Mouse (Mus musculus) embryonic facial prominence, embryonic 12.5 days (tissue): ENCODE measurements at regions not wholly inside any gene's neighbourhood (a gene's known extent, or its start where the extent isn't known, plus 50 kb on each side); places are given as distances from the start of the nearest gene placed in this dataset.
A peak's percentile ranks its signal among the peaks of the same experiment; 100 is the strongest.

ENCODE experiments used
- ATAC-seq: fragments of 200-750 bp; cut with Nextera tagmentation; 2 replicates; pipeline ENCODE4 v1.8.0; 2017; ENCODE audit not compliant: insufficient number of reproducible peaks, insufficient read depth, low FRiP score, low TSS enrichment
- H3K27ac ChIP-seq: fragments of 300-500 bp; sonication (generic); 2 replicates; pipeline ENCODE4 v1.5.1; 2016; ENCODE audit warnings: mild to moderate bottlenecking
- H3K27me3 ChIP-seq: fragments of 300-500 bp; sonication (generic); 2 replicates; pipeline ENCODE4 v1.6.1; 2016; ENCODE audit warnings: mild to moderate bottlenecking, moderate library complexity
- H3K36me3 ChIP-seq: fragments of 300-500 bp; sonication (generic); 2 replicates; pipeline ENCODE4 v1.6.1; 2016; ENCODE audit warnings: mild to moderate bottlenecking
- H3K4me1 ChIP-seq: fragments of 300-500 bp; sonication (generic); 2 replicates; pipeline ENCODE4 v1.6.1; 2016
- H3K4me2 ChIP-seq: fragments of 300-500 bp; sonication (generic); replicated peaks from 2 replicates; pipeline ENCODE4 v1.6.1; 2016; ENCODE audit warnings: mild to moderate bottlenecking, moderate library complexity
- H3K4me3 ChIP-seq: fragments of 300-500 bp; sonication (generic); 2 replicates; pipeline ENCODE4 v1.5.1; 2016; ENCODE audit warnings: mild to moderate bottlenecking
- H3K9ac ChIP-seq: fragments of 300-500 bp; sonication (generic); 2 replicates; pipeline ENCODE4 v1.6.1; 2016; ENCODE audit warnings: mild to moderate bottlenecking, moderate library complexity
- H3K9me3 ChIP-seq: fragments of 300-500 bp; sonication (generic); 2 replicates; pipeline ENCODE4 v1.6.1; 2016; ENCODE audit warnings: mild to moderate bottlenecking, moderate library complexity
- WGBS: fragments of 180-500 bp; shearing (Covaris S2); methylation state at CpG from one replicate; pipeline ENCODE4 v1.1.7; 2016; 5-methylcytosine and 5-hydroxymethylcytosine counted together

DNA sequence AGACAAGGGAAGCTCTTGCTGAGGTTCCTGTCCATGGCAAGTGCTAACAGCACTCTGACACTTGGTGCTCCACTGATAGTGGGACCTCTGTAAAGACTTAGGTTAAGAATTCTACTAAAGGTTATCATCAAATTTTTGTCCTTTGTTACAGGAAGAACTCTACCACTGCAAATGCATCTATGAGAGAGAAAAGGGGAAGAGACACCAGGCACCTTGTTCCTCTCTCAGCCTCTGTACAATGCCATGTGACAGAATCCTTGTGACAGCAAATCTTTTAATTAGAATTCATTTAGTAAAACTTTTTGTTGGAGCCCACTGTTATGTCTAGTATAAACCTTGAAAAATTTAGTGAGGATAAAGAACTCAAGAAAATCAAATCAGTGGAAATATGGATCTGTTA is 247.5 kb upstream of the Marcks start:
- Histone ChIP-seq H3K36me3 (no peaks in the 10 kb centered on the region), H3K9ac (no peak overlapping the region), H3K27ac (no peak overlapping the region), H3K4me2 (no peak overlapping the region), H3K4me3 (no peak overlapping the region), H3K9me3 (no peaks in the 10 kb centered on the region), H3K4me1 (peaks cover 3% of the 10 kb centered on the region; the same call in 1 of the 2 replicates), H3K27me3 (no peaks in the 10 kb centered on the region)
- ATAC-seq, result no peak

DNA sequence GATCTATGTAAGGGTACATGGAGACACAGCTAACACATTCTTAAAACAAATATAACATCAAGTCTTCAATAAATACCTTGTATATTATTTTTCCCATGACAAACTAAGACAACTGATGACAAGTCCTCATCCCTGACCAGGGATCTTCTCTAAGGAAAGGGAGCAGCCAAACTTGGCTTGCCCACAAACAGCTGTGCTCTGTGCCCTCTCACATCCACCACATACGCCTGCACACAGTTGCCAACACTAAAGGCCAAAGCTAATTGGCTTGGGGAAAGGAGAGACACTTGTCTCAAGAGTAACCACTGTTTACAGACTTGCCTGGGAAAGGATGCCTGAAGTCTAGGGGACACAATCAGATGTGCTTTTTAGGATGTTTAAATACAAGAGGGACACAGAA is 241.3 kb upstream of the Marcks start:
- Histone ChIP-seq H3K27ac (no peak overlapping the region), H3K36me3 (no peaks in the 10 kb centered on the region), H3K4me1 (no peaks in the 10 kb centered on the region), H3K9me3 (no peaks in the 10 kb centered on the region), H3K4me3 (no peak overlapping the region), H3K27me3 (no peaks in the 10 kb centered on the region), H3K9ac (no peak overlapping the region), H3K4me2 (no peak overlapping the region)
- WGBS, result 66% methylated on average over 1 of the region's 1 CpGs
- ATAC-seq, result no peak

DNA sequence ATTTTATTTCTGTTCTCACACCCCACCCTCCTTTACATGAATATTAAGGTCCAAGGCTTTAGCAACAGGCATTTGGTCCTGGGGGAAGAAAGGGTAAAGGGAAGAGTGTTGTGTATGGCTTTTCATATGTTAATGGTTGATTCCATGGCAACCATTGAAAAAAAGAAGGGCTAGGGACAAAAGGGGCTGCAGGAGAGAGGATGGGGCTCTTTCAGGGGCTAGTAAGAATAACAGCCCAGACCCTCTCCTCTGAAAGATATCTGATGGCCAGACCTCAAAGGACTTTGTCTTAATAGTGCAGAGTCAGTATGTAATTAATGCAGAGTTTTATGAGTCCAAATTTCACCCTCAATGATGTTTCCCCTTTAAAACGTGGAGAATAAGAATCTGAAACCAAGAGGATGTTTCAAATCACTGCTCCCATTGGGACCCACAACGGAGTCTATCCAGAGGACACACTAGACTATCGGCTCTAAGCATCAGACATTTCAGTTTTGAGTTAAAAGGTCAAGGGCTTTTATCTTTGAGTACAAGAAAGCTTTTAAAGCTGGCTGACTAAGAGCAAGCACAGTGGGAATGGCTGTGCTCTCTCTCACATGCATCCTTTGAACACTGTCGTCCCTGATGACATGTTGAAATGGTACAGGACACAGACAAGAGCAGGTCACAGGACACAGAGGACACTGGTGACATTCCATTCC is 239.4 kb upstream of the Marcks start:
- no peak for ATAC-seq
- Histone ChIP-seq H3K4me1 (no peaks in the 10 kb centered on the region), H3K27me3 (no peaks in the 10 kb centered on the region), H3K4me2 (no peak overlapping the region), H3K9ac (no peak overlapping the region), H3K27ac (no peak overlapping the region), H3K36me3 (no peaks in the 10 kb centered on the region), H3K4me3 (no peak overlapping the region), H3K9me3 (no peaks in the 10 kb centered on the region)
- 27% methylated on average over 4 of the region's 4 CpGs for WGBS

DNA sequence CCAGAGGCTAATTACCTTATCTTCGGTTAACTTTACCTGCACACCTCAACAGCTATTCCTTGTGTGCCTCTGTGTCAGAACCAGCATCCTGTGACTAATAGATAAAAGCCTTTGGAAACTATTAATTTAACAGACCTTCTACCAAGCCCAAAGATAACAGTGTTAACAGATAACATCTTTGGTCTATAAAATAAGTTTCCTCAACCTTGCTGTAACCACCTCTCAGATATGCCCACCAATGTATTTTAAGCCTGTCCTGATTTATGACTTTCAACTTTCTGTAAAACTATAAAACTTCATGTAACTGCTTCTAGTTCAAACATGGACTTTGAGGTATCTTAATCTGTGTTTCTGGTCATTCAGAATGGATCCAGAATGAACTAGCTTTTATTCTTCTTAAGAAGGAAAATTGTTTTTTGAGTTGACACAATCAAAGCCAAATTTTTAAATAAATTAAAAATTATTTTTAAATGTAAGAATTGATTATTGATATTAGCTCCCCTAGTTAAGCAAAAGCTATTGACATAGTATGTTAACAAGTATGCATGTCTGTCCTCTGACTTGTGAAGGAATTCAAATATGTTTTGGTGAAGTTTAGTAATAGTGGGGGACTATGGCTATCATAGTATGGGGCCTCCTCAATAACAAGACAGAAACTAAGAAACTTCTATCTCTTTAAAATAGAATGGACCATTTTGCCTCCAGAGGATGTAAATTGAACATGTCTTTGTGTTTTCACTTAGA is 238.7 kb upstream of the Marcks start:
- no peaks in the 10 kb centered on the region for H3K36me3 ChIP-seq
- H3K4me3 ChIP-seq, result no peak overlapping the region
- no peak overlapping the region for H3K9ac ChIP-seq
- no peak overlapping the region for H3K4me2 ChIP-seq
- H3K27me3 ChIP-seq, result no peaks in the 10 kb centered on the region
- no peaks in the 10 kb centered on the region for H3K9me3 ChIP-seq
- 81% methylated on average over 1 of the region's 1 CpGs for WGBS
- no peak overlapping the region for H3K27ac ChIP-seq
- no peak for ATAC-seq
- no peaks in the 10 kb centered on the region for H3K4me1 ChIP-seq

DNA sequence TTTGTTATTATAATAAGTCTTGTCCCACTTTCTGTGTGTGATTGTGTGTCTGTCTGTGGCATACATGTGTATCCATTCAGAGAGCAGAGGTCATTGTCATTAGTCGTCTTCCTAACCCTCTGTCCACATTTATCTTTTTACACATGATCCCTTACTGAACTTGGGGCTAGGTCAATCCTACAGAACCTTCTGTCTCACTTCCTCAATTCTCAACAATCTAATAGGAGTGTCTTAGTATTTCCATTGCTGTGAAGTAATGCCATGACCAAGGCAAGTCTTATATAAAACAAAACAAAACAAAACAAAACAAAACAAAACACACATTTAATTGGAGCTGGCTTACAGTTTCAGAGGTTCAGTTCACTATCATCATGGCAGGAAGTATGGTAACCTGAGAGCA is 237.5 kb upstream of the Marcks start:
- ATAC-seq, result no peak
- H3K4me1 ChIP-seq, result no peaks in the 10 kb centered on the region
- no peak overlapping the region for H3K4me3 ChIP-seq
- H3K36me3 ChIP-seq, result no peaks in the 10 kb centered on the region
- H3K9ac ChIP-seq, result no peak overlapping the region
- no peaks in the 10 kb centered on the region for H3K27me3 ChIP-seq
- 66% methylated on average over 1 of the region's 1 CpGs for WGBS
- no peaks in the 10 kb centered on the region for H3K9me3 ChIP-seq
- no peak overlapping the region for H3K27ac ChIP-seq
- H3K4me2 ChIP-seq, result no peak overlapping the region

DNA sequence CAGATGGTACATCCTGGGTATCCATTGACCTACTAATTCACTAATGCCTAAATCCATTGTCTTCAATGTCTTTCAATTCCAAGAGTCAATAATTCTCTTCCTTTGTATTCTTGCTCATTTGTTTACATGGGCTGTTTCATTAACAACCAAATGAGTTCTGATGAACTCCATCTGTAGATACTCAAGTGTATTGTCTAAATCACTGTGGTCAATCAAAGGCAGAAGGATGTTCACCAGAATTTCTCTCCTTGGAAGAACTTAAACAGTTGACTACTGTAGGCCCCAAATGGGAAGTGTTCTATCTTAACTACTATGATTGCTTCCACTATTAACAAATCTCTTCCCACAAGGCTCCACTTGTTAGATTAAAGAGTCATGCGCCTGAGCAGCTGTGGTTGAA is 236.9 kb upstream of the Marcks start:
- no peaks in the 10 kb centered on the region for H3K36me3 ChIP-seq
- no peak overlapping the region for H3K9ac ChIP-seq
- ATAC-seq, result no peak
- no peak overlapping the region for H3K4me2 ChIP-seq
- no peak overlapping the region for H3K4me3 ChIP-seq
- H3K27me3 ChIP-seq, result no peaks in the 10 kb centered on the region
- WGBS, result 83% methylated on average over 1 of the region's 1 CpGs
- no peaks in the 10 kb centered on the region for H3K9me3 ChIP-seq
- no peaks in the 10 kb centered on the region for H3K4me1 ChIP-seq
- no peak overlapping the region for H3K27ac ChIP-seq

DNA sequence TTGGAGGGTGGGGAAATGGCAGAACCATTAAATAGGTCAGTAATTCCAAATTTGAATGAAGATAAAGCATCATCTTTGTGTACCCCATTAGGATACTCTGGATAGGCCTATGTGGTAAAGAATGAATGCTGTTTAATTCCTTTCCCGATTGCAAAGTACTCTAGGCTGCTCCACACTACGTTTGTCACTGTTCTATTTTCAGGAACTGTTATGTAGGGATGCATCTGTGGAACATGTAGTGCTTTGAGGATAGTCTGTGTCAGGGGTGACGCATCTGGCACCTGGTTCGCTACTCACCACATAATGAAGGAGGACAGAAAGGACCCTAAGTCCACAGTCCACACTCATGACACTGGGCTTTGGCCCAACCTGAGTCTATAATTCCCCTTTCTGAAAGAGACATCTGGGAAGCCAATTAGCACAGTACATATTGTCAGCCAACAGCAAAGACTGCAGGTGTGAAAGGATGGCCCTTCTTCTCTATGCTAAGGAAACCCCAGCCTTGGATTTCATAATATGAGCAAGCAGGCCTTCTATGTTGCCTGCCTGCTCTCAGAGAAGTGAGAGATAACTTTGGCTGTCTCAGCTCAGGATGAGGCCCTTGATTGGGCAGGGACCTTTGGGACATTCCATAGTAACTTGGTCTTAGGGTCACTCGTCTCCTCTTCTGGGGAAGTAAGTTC is 230.4 kb upstream of the Marcks start:
- Histone ChIP-seq H3K27me3 (no peaks in the 10 kb centered on the region), H3K4me3 (no peak overlapping the region)
- no peak for ATAC-seq

DNA sequence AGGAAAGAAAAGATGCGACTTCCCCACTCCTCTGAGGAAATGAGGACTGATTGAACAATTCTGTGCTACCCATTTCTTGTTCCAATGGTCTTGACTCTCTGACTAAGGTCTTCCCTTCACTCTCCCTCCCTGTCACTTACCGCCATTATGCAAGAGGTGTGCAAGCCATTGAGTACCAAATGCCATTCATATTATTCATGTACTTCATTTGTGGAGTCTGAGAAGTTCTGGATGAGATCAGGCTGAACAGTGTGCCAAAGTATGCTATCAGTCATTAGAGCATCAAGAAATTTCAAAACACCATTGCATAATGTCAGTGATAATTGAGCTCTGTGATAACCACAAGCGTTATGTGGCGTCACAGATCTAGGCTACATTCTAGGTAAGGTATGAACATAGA is 229.1 kb upstream of the Marcks start:
- H3K9ac ChIP-seq, result no peak overlapping the region
- H3K4me1 ChIP-seq, result no peaks in the 10 kb centered on the region
- H3K4me2 ChIP-seq, result no peak overlapping the region
- H3K9me3 ChIP-seq, result no peaks in the 10 kb centered on the region
- H3K27ac ChIP-seq, result no peak overlapping the region
- ATAC-seq, result no peak
- 94% methylated on average over 4 of the region's 4 CpGs for WGBS
- no peak overlapping the region for H3K4me3 ChIP-seq
- H3K27me3 ChIP-seq, result no peaks in the 10 kb centered on the region
- no peaks in the 10 kb centered on the region for H3K36me3 ChIP-seq

More for the DNA sequence above, 230.4 kb upstream of the Marcks start:
- no peaks in the 10 kb centered on the region for H3K36me3 ChIP-seq
- H3K4me1 ChIP-seq, result no peaks in the 10 kb centered on the region
- H3K9me3 ChIP-seq, result no peaks in the 10 kb centered on the region
- H3K27ac ChIP-seq, result no peak overlapping the region
- 86% methylated on average over 5 of the region's 5 CpGs for WGBS
- H3K9ac ChIP-seq, result no peak overlapping the region
- no peak overlapping the region for H3K4me2 ChIP-seq

DNA sequence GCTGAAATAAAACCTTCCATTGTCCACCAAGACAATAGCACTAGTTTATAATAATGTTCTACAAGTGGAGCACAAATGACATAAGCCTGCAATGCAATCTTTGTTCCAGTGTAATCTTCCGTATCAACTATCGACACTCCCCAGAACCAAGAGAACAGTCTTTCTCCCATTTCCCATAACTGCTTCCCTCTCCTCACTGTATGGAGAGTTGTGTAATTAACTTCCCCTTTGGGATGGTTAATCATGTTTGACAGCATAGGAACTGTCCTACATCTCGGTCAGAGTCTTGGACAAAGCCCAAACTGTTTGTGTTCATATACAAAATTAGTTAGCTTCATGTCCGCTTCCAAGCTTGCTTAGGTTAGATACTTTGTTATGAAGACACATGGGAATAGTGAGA is 225.8 kb upstream of the Marcks start:
- Histone ChIP-seq H3K4me2 (no peak overlapping the region), H3K4me3 (no peak overlapping the region), H3K27me3 (no peaks in the 10 kb centered on the region), H3K9me3 (no peaks in the 10 kb centered on the region), H3K9ac (no peak overlapping the region), H3K4me1 (no peaks in the 10 kb centered on the region), H3K36me3 (no peaks in the 10 kb centered on the region), H3K27ac (no peak overlapping the region)
- WGBS, result 67% methylated on average over 4 of the region's 4 CpGs
- no peak for ATAC-seq

DNA sequence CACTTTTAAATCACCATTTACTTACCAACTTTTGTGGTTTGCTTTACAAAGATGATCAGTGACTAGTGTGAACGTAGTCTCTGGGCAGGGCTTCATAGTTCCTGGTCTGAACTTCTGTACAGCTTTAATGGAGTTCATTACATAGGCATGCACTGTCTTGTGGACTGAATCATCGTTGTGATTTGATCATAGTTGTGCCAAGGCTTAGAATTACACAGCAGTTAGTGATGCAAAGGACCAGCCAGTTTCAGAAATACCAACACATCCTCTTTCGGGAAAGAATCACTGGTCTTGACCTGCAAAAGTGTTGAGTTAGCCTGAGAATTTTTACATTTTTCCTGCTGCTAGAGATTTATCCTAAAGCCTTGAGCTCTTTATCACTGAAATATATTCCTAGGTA is 222.3 kb upstream of the Marcks start:
- 89% methylated on average over 3 of the region's 3 CpGs for WGBS
- no peak overlapping the region for H3K9ac ChIP-seq
- H3K27ac ChIP-seq, result no peak overlapping the region
- H3K4me3 ChIP-seq, result no peak overlapping the region
- no peak for ATAC-seq
- no peaks in the 10 kb centered on the region for H3K36me3 ChIP-seq
- peaks cover 21% of the 10 kb centered on the region for H3K4me1 ChIP-seq
- no peak overlapping the region for H3K4me2 ChIP-seq
- H3K27me3 ChIP-seq, result no peaks in the 10 kb centered on the region
- H3K9me3 ChIP-seq, result no peaks in the 10 kb centered on the region

DNA sequence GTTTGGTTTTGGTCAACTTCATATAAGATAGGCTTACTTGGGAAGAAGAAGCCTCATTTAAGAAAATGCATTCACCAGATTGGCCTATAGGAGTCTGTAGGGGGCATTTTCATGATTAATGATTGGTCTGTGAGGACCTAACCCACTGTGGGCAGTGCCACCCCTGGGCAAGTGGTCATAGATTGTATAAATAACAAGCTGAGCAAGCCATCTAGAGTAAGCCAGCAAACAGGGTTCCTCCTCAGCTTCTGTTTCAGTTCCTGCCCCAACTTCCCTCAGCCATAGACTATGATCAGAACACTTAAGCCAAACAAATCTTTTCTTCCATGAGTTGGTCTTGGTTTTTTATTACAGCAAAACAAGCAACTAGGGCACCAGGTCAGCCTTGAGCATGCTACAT is 220.2 kb upstream of the Marcks start:
- no peaks in the 10 kb centered on the region for H3K36me3 ChIP-seq
- no peak overlapping the region for H3K9ac ChIP-seq
- no peak overlapping the region for H3K4me3 ChIP-seq
- no peak overlapping the region for H3K4me2 ChIP-seq
- H3K9me3 ChIP-seq, result no peaks in the 10 kb centered on the region
- H3K27me3 ChIP-seq, result no peaks in the 10 kb centered on the region
- peaks cover 21% of the 10 kb centered on the region for H3K4me1 ChIP-seq
- peak overlapping the region; percentile 66; the same call in 1 of the 2 replicates for H3K27ac ChIP-seq
- ATAC-seq, result no peak

DNA sequence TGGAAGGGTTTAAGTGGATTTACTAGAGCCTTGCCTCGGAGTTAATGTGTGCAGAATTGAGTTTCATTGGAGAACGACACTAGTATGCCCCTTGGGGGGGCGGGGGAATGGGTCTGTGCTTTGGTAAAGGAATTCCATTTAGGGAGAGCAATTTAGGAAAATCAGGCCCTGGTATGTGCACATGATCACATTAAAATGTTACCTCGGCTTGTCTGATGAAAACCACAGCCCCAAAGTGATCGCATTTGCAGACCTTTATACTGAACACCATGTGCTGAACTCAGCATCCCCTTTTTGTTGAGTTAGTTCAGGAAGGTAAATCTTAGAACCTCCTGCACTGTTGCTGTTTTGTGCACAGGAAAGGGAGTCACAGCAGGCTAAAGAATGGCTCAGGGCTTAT is 219.6 kb upstream of the Marcks start:
- peak overlapping the region; percentile 66 for H3K27ac ChIP-seq
- H3K4me2 ChIP-seq, result no peak overlapping the region
- no peaks in the 10 kb centered on the region for H3K36me3 ChIP-seq
- no peak overlapping the region for H3K9ac ChIP-seq
- H3K9me3 ChIP-seq, result no peaks in the 10 kb centered on the region
- H3K27me3 ChIP-seq, result no peaks in the 10 kb centered on the region
- WGBS, result 30% methylated on average over 5 of the region's 5 CpGs
- no peak for ATAC-seq
- H3K4me3 ChIP-seq, result no peak overlapping the region
- peaks cover 21% of the 10 kb centered on the region for H3K4me1 ChIP-seq
